Mouse (Mus musculus): ENCODE results near the gene Catsper4. TPM values are rescaled to one million over a fixed set of nuclear protein-coding genes. Genes with fewer than 3 reads are reported as not detected.

The Catsper4 gene
- total RNA-seq (2023), result not detected

DNA sequence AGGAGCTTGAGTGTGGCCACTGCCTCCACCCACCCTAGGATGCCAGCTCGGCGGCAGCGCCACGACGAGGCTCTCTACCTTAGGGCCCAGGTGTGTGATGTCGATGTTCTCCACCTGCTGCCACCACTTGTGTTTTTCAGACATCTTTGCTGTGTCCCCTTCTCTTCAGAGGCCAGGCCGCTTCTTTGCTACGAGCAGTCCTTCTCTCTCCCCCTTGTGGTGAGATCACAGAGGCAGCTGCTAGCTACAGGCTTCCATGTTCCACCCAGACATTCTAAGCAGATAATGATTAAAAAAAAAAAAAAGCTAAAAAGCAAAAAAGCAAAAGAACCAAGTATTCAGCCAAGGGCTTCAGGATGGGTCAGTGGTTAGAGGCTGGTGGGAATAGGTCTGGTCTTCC, at the start of gene Catsper4:
Gene Catsper4 (minus strand): TSS at position 190 of the 400 bp plus-strand sequence.

DNA sequence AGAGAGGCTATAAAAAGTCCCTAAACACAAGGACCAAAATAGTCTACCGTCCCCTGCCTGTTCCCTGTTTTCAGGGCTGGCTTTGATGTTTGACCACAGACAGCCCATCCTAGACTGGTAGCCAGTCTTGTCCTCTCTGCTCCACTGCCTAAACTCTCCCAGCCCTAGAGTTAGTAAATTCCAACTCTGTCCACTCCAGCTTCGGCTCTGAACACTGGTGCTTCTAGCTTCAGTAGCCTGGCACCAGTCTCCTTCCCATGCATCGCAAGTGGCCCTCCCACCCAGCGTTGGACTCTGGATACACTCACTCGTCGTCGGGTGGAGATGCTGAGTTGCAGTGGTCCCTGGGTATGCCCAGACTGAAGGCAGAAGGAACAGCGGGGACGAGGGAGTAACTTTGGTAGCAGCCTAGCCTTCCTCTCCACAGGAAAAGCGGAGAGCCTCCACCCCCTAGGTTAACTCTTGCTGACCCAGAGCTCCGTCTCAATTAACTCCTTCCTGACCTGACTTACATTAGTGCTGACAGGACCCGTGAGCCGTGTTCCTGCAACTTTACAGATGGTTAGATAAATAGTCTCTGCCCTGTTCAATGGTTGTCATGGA, 26.6 kb upstream of the Catsper4 start, which contains the start of gene Grrp1:
Gene Grrp1 (minus strand): TSS at position 385 of the 603 bp plus-strand sequence.

DNA sequence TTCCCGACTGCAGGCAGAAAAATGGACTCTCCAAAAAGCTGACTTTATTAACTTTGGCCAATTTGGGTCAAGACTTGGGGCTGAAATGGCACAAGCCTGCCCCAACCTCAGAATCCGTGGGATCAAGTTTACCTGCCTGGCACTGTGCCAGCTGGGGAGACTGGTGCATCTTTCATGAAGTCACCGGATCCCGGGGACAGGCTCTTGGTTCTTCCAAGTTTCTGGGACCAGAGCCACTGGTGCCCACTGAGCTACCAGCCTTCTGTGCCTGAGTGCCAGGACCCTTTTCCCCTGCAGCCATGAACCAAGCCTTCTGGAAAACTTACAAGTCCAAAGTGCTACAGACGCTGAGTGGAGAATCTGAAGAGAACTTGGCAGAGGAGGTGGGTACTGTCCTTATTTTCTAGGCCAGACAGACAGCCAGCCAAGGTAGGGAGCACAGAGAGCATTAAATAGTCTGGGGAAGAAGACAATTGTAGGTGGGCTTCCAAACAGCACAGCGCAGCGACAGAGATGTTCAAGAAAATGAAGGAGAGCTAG, 19.6 kb upstream of the Catsper4 start, which contains the start of gene Gm30191:
Gene Gm30191 (plus strand): TSS at position 217 of the 540 bp plus-strand sequence.

GRCm38 (mm10) chr4:134245148-134245843, 18.1 kb upstream of the Catsper4 start, which contains the start of gene Zfp593:
TSS of gene Zfp593 (minus strand) at chr4:134245592.

DNA sequence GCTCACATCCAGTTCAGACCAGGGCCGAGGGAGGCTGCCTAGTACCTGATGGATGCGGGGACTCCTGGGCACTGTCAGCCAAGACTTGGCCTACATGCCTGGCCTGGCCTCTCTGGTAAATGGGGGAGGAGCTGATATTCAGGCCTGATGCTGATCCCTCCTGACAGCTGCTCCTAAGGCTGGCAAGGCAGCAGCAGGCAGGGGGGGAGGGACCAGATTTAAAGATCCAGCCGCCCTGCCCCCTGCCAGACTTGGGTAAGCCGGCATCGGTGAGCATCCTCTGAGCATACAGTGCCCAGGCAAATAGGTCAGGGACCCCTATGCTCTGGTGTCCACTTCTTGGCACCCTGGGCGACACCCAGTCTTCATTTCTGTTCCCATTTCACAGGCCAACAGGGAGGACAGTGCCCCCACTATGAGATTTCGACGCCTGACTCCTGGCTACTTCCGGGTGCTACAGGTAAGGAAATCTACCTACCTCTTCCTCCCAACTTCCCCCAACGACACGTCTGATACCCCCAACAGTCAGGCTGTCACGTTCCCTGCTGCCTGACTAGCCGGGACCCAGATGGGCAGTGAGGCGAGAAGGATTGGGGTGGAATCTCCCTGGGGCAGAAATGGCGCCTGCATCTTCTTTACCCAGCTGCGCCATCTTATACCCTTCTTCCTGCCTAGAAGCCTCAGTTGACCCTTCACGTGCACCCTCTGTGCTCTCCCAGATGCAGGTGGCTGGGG, 16.5 kb upstream of the Catsper4 start, which contains the start of gene E130218I03Rik:
Gene E130218I03Rik (plus strand): TSS at position 147 of the 735 bp plus-strand sequence.

DNA sequence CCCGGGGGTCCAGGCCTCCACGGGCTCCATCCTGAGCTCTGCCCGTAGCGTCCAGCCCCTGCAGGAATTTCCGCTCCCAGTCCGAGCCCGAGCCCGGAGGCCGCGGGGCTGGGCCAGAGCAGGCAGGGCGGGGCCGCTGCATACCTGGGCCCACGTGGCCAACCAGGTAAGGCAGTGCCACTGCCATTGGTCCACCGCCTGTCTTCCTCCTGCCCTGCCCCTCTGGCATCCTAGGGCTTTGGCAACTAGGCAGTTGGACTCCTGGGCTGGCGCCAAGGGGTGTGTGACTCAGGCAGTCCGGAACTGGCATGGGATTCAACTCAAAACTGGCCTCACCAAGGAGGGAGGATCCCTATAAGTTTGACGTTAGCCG, 11.1 kb upstream of the Catsper4 start, which contains the start of gene Cnksr1:
Gene Cnksr1 (minus strand): TSS at position 121 of the 373 bp plus-strand sequence.

GRCm38 (mm10) chr4:134202904-134203303, 24.3 kb downstream of the Catsper4 start, which contains the start of gene Gm7534:
TSS of gene Gm7534 (minus strand) at chr4:134203004.

Other genes starting within 250 kb of the Catsper4 start
- 10 to 100 TPM; 64.0 to 71.1 TPM for gene Dhdds, start 226.5 kb downstream of the Catsper4 start, total RNA-seq (2023)
- 10 to 100 TPM; 43.4 to 50.8 TPM for gene Lin28a, start 208.5 kb downstream of the Catsper4 start, total RNA-seq (2023)
- gene Zfp683, start 173.5 kb downstream of the Catsper4 start, total RNA-seq (2023), result under 1 TPM in 1 of 2 experiments, not detected in 1; 0.24 TPM
- gene Crybg2, start 166.6 kb downstream of the Catsper4 start, total RNA-seq (2023), result under 1 TPM; 0.42 to 0.44 TPM
- 1,000 to 10,000 TPM; 1,669 to 1,713 TPM for gene Cd52, start 132.3 kb downstream of the Catsper4 start, total RNA-seq (2023)
- gene Ubxn11, start 124.8 kb downstream of the Catsper4 start, total RNA-seq (2023), result 1 to 10 TPM; 6.1 to 8.0 TPM
- 1,000 to 10,000 TPM; 1,034 to 1,041 TPM for gene Sh3bgrl3, start 98.6 kb downstream of the Catsper4 start, total RNA-seq (2023)
- gene Cep85, start 40.3 kb downstream of the Catsper4 start, total RNA-seq (2023), result 10 to 100 TPM; 13.1 to 18.9 TPM
- not detected for gene Gm7534, start 24.4 kb downstream of the Catsper4 start, total RNA-seq (2023)
- gene Cnksr1, start 11.0 kb upstream of the Catsper4 start, total RNA-seq (2023), result not detected
- gene E130218I03Rik, start 16.3 kb upstream of the Catsper4 start, total RNA-seq (2023), result not detected
- gene Zfp593, start 18.2 kb upstream of the Catsper4 start, total RNA-seq (2023), result 1 to 10 TPM; 3.8 to 4.7 TPM
- gene Gm30191, start 19.6 kb upstream of the Catsper4 start, total RNA-seq (2023), result not detected
- not detected for gene Grrp1, start 26.7 kb upstream of the Catsper4 start, total RNA-seq (2023)
- 10 to 100 TPM; 12.1 to 15.9 TPM for gene Pdik1l, start 60.5 kb upstream of the Catsper4 start, total RNA-seq (2023)
- gene Trim63, start 87.7 kb upstream of the Catsper4 start, total RNA-seq (2023), result not detected
- gene Slc30a2, start 115.8 kb upstream of the Catsper4 start, total RNA-seq (2023), result under 1 TPM in 1 of 2 experiments, not detected in 1; 0.51 TPM
- gene Extl1, start 156.5 kb upstream of the Catsper4 start, total RNA-seq (2023), result not detected
- 10 to 100 TPM; 12.9 to 16.8 TPM for gene Pafah2, start 168.9 kb upstream of the Catsper4 start, total RNA-seq (2023)
- gene Stmn1, start 240.9 kb upstream of the Catsper4 start, total RNA-seq (2023), result 100 to 1,000 TPM; 214 to 233 TPM